Mouse (Mus musculus) granulocyte monocyte progenitor cell, adult 5-6 weeks (primary cell): ENCODE measurements at regions not wholly inside any gene's neighbourhood (a gene's known extent, or its start where the extent isn't known, plus 50 kb on each side); places are given as distances from the start of the nearest gene placed in this dataset.
"Not testable (repeated sequence)": the region's sequence is repeated elsewhere in the genome, so short reads cannot be mapped to it uniquely, and the experiment has no call there.

ENCODE experiments used
- ATAC-seq: replicated peaks from 2 replicates; pipeline ENCODE4 v1.8.0; 2016; ENCODE audit warnings: mild to moderate bottlenecking, moderate TSS enrichment, inconsistent platforms; ENCODE audit not compliant: poor library complexity, severe bottlenecking

DNA sequence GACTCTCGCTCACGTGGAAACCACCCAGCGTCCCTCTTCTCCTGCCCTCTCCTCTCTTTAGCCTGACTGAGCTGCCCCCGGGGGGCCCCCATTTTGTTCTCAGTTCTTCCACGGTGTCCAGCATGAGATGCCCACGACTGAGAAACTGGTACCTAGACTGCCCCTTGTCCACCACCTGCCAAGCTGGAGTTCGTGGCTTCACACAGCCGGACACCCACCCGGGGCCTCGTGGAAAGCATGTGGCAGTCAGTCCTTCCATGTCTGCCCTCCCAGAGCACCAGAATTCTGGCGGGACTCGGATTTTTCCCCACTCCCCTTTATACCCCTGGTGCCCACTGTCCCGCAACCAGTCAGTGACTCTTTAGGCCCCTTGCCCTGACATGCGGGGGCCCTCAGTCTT is 86.9 kb upstream of the Lemd2 start:
- ATAC-seq, result no peak

DNA sequence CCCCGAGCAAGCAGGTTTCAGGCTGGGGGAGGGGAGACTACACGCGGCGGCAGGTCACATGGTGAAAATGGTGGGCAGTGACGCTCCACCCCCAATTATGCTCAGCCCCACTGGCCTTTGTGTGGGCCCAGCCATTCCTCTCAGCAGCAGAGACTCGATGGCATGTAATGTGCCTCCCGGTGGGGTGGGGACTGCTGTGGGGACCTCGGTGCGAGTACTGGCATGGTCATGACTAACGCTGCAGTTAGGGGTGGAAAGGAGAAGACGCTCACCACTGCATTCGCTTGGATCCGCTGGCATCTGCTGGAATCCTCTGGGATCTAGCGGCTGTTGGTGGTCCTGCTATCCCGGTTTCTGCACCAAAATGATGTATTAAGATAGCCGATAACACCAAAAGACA is 86.0 kb upstream of the Lemd2 start:
- no peak for ATAC-seq

GRCm38 (mm10) chr17:27289804-27290203 is 85.5 kb upstream of the Lemd2 start:
- ATAC-seq, result not testable (repeated sequence)

DNA sequence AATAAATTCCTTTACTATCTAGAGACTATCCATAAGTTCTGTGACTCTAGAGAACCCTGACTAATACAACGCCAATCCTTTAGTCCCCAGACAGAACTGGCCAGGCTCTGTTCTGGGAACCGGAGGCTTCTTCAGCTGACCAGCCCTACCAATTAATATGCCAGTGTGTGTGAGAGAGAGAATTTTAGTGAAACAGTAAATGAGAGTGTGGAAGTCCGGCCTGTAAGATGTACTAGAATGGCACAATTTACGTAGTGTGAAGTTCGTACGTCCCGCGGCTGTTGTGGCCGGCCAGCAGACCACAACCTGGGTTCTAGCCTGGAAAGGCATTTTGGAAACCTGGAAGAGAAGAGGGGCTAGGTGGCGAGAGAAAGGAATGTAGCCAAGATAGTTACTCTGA is 83.7 kb upstream of the Lemd2 start:
- ATAC-seq, result not testable (repeated sequence)

GRCm38 (mm10) chr17:27281241-27281640 is 77.0 kb upstream of the Lemd2 start:
- no peak for ATAC-seq

GRCm38 (mm10) chr17:27279491-27280288 is 75.4 kb upstream of the Lemd2 start:
- not testable (repeated sequence) for ATAC-seq

DNA sequence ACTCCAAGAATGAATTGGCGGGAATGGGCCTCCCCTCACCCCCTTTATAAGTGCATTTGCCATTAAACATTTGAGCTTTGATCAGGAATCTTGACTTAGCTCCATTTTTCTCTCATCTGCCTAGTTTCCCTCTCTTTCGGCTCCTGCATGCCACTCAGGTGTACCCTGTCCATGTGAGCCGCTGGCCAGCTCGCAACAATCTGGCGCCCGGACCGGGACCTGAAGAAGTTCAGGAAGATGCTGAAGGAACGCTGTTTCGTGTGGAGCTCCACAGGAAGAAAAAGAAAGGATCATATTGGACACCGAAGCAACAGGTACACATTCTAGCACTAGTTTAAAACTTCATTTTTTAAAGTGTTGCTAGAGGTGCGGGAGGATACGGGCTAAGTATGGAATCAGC is 73.5 kb upstream of the Lemd2 start:
- ATAC-seq, result not testable (repeated sequence)

- ATAC-seq, result not testable (repeated sequence)
Measured at GRCm38 (mm10) chr17:27271756-27272155, 67.5 kb upstream of the Lemd2 start.

DNA sequence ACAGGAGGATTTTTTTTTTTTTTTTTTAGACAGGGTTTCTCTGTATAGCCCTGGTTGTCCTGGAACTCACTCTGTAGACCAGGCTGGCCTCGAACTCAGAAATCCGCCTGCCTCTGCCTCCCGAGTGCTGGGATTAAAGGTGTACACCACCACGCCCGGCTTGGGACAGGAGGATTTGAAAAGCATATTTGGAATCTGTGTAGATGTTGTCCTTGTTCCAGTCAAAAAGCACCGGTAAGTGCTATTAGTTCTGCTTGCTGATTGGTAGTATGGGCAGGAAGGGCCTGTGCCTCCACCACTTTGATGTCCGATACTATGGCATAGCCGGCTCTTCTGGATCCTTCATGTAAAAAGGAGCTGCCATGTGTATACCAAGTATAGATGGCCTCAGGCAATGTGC is 66.5 kb upstream of the Lemd2 start:
- ATAC-seq, result not testable (repeated sequence)

DNA sequence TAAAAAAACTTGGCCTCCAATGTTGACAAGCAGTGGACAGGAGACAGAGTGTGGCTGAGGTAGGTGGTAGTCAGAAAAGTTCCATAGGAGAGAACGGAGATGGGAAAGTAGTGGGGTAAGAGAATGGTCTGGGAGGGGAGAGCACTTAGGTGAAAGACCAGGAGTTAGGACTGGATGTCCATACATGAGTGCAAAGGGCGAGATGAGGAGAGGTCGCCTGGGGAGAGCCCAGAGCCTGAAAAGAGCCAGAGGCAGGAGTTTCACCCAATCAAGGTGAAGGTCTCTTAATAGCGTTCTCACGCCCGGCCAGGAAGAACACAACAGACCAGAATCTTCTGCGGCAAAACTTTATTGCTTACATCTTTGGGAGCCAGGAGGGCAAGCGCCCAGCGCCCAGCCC is 60.3 kb upstream of the Lemd2 start:
- not testable (repeated sequence) for ATAC-seq

GRCm38 (mm10) chr17:27262607-27263006 is 58.3 kb upstream of the Lemd2 start:
- no peak; the same call in 1 of the 2 replicates for ATAC-seq

DNA sequence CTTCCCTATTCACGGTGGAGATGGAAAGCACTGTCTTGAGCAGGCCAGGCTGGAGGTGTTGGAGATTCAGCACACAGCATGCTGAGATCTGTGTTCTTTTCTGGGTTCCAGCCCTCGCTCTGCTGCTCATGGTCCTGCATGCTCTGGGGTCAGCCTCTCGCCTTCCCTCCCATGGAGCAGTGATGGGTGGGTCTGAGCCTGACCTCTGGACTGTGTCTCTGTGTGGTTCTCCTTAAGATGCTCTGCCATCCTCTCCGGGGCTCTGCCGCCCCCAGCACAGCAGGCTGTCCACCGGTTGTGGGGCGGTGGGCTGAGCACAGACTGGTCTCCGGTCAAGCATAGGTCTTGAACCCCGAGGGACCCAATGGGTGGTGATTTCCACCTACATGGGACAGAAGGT is 57.7 kb upstream of the Lemd2 start:
- ATAC-seq, result no peak

- ATAC-seq, result no peak
Measured at GRCm38 (mm10) chr17:27261251-27261650, 57.0 kb upstream of the Lemd2 start.

DNA sequence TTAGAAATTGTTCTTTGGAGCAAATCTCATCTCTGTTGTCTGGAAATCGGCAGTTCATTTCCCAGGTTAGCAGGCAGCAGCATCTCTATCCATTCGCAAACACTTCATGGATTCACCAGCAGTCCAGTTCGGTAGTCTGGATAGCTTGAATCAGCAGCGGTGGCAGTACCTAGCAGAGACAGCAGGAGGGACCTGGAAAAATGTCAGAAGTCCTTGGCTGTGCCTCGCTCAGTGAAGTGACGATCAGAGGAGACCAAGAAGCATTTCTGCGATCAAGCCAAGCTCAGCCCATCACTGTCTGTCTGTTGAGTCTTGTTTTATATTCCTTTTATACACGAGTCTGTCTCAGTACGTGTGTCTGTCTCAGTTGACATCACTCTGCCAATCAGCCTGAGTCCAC is 55.8 kb upstream of the Lemd2 start:
- no peak for ATAC-seq

DNA sequence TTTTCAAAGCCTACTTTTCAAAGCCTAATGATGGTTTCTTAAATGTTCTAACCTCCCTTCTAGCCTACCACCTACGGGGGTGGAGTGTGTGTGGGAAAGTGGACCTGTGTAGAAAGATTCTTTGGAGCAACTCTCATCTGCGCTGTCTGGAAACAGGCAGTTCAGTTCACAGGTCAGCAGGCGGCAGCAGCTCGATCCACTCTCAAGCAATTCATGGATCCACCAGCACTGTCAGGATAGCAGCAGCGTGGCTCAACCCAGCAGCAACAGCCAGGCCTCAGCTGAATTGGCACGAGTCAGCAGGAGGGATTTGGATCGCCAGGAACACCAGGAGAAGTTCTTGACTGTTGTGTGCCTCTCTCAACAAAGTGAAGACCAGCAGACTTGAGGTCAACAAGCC is 53.1 kb upstream of the Lemd2 start:
- no peak for ATAC-seq

DNA sequence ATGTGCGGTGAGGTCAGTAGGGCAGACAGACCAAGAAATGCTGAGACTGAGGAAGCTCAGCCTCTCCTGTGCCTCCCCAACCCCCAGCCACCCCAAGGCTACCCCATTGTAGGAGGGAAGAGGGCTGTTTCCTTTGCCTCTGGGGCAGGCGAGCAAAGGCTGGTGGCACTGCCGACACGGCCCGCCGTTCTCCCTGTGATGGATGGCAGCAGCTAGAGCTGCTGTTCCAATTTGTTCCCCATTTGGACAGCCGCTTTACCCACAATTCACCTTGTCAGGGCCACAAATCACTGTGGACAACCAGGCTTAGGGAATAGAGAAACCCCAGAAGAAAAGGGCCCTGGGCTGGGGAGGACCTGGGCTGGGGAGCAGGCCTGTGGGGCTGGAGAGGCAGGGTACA is 51.5 kb upstream of the Lemd2 start:
- ATAC-seq, result no peak
